Mouse (Mus musculus) MEL (cell line): ENCODE data around the gene Olfr147. TPM values are rescaled to one million over a fixed set of nuclear protein-coding genes. Genes with fewer than 3 reads are reported as not detected.
"Not testable (repeated sequence)": the region's sequence is repeated elsewhere in the genome, so short reads cannot be mapped to it uniquely, and the experiment has no call there.

Source experiments
- DNase-seq: peaks from one replicate; pipeline ENCODE4 v3.0.0; 2011; ENCODE audit warnings: low read depth, low spot score
- H3K27ac ChIP-seq: 2 replicates; pipeline ENCODE4 v1.5.1; 2012; ENCODE audit warnings: low read depth, mild to moderate bottlenecking, control low read depth, low read length, moderate library complexity; ENCODE audit not compliant: control insufficient read depth
- H3K27me3 ChIP-seq, 2 experiments: fragments of 150-350 bp in 1 of 2; sonication (generic) in 1 of 2; 2 replicates each; pipeline ENCODE4 v1.6.1; 2012; ENCODE audit warnings: low read length in 2 of 2, mild to moderate bottlenecking in 2 of 2, improper control_type of control experiment in 1 of 2, moderate library complexity in 1 of 2; ENCODE audit not compliant: insufficient read depth in 2 of 2, control insufficient read depth in 1 of 2
- H3K36me3 ChIP-seq, 2 experiments: 2 replicates each; pipeline ENCODE4 v1.6.1; 2012 to 2014; ENCODE audit warnings: low read length in 2 of 2, improper control_type of control experiment in 1 of 2, inconsistent platforms in 1 of 2, mild to moderate bottlenecking in 1 of 2; ENCODE audit not compliant: insufficient read depth in 2 of 2, control insufficient read depth in 1 of 2
- H3K4me1 ChIP-seq, 2 experiments: fragments of 150-350 bp in 1 of 2; sonication (generic) in 1 of 2; 2 replicates each; pipeline ENCODE4 v1.6.1; 2012; ENCODE audit warnings: low read length in 2 of 2, improper control_type of control experiment in 1 of 2, mild to moderate bottlenecking in 1 of 2; ENCODE audit not compliant: insufficient read depth in 2 of 2, control insufficient read depth in 1 of 2
- H3K4me3 ChIP-seq, 2 experiments: fragments of 150-350 bp in 1 of 2; sonication (generic) in 1 of 2; 2 replicates each; pipeline ENCODE4 v1.5.1; 2012; ENCODE audit warnings: low read depth in 2 of 2, low read length in 2 of 2, mild to moderate bottlenecking in 2 of 2, moderate library complexity in 2 of 2, control low read depth in 1 of 2, improper control_type of control experiment in 1 of 2; ENCODE audit not compliant: control insufficient read depth in 1 of 2, insufficient read depth in 1 of 2
- H3K79me2 ChIP-seq: 2 replicates; pipeline ENCODE4 v1.6.1; 2012; ENCODE audit warnings: mild to moderate bottlenecking, low read length, moderate library complexity; ENCODE audit not compliant: control insufficient read depth, poor library complexity, insufficient read depth
- H3K9ac ChIP-seq: 2 replicates; pipeline ENCODE4 v1.6.1; 2012; ENCODE audit warnings: low read depth, mild to moderate bottlenecking, control low read depth, low read length, moderate library complexity; ENCODE audit not compliant: control insufficient read depth, poor library complexity, severe bottlenecking
- H3K9me3 ChIP-seq: fragments of 150-350 bp; sonication (generic); replicated peaks from 2 replicates; pipeline ENCODE4 v1.6.1; 2012; ENCODE audit warnings: mild to moderate bottlenecking, low read length, improper control_type of control experiment, moderate library complexity; ENCODE audit not compliant: insufficient read depth
- HCFC1 ChIP-seq: IDR thresholded peaks from 2 replicates; pipeline ENCODE4 v1.6.1; 2012; ENCODE audit warnings: low read depth, mild to moderate bottlenecking, inconsistent platforms, low read length, improper control_type of control experiment, moderate library complexity
- MYC ChIP-seq: IDR thresholded peaks from 2 replicates; pipeline ENCODE4 v1.6.1; 2011; ENCODE audit warnings: low read depth, mild to moderate bottlenecking, low read length, improper control_type of control experiment, moderate library complexity
- NELFE ChIP-seq: IDR thresholded peaks from 2 replicates; pipeline ENCODE4 v1.6.1; 2011; ENCODE audit warnings: low read depth, low read length, improper control_type of control experiment
- SMC3 ChIP-seq: IDR thresholded peaks from 2 replicates; pipeline ENCODE4 v1.6.1; 2011; ENCODE audit warnings: low read depth, low read length, improper control_type of control experiment
- TCF12 ChIP-seq: IDR thresholded peaks from 2 replicates; pipeline ENCODE4 v1.6.1; 2014; ENCODE audit warnings: low read depth, mild to moderate bottlenecking, inconsistent platforms, low read length, improper control_type of control experiment, moderate library complexity
- ZKSCAN1 ChIP-seq: IDR thresholded peaks from 2 replicates; pipeline ENCODE4 v1.6.1; 2012; ENCODE audit warnings: low read depth, mild to moderate bottlenecking, inconsistent platforms, low read length, improper control_type of control experiment, moderate library complexity
- polyA plus RNA-seq, 2 experiments: library from polyadenylated mRNA; stranded (reverse) in 1 of 2; unstranded in 1 of 2; fragments of >175 nt in 1 of 2; fragments of >200 nt in 1 of 2; gene quantifications; 2 replicates each; pipeline versions ENCODE4 v1.2.1 to v1.2.4; 2012; ENCODE audit warnings: low replicate concordance in 2 of 2, low read depth in 1 of 2; ENCODE audit not compliant: insufficient read length in 2 of 2, insufficient read depth in 1 of 2, missing spikeins in 1 of 2
- total RNA-seq: library from RNA; depleted of rRNA; stranded (reverse); fragments of 300-350 nt; gene quantifications from 2 replicates; pipeline ENCODE4 v1.2.3, GENCODE M21; 2012

Gene Olfr147
- total and polyA plus RNA-seq, 3 experiments, result not detected

DNA sequence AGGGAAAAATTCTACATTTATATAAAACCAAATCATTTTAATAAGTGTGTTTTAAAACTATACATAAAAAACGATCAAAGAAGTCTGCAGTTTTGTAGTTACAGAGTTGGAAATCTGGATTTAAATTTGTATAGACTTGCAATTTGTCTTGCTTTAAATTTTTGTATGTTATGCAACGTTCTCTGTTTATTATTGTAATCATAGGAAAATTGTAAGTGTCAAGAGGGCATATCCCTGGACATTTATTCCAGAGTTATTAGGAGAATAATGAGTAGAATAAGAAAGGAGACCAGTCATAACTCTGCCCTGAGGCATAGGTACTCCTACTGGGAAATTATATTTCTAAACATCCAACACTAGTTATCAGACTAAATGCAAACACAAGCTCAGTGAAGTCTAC, 24.7 kb upstream of the Olfr147 start, which contains the start of gene Olfr251:
Olfr251 (plus strand) TSS at position 301 of the 400 bp plus-strand sequence.
- Histone ChIP-seq H3K9me3 (no peaks in the 10 kb centered on the region), H3K27ac (no peak within 1 kb of the TSS), H3K4me1 (no peaks in the 10 kb centered on the region), H3K9ac (no peak within 1 kb of the TSS), H3K4me3 (no peak within 1 kb of the TSS), H3K36me3 (no peaks in the 10 kb centered on the region), H3K27me3 (no peaks in the 10 kb centered on the region), H3K79me2 (no peaks in the 10 kb centered on the region)
- TF ChIP-seq SMC3 (no peak), ZKSCAN1 (no peak)
- no peak for DNase-seq

- H3K27me3 ChIP-seq, H3K79me2 ChIP-seq, H3K9ac ChIP-seq, H3K36me3 ChIP-seq, H3K4me1 ChIP-seq, DNase-seq, H3K9me3 ChIP-seq, H3K27ac ChIP-seq, H3K4me3 ChIP-seq: not testable (repeated sequence)
Measured at GRCm38 (mm10) chr9:38407502-38407901, 6.0 kb downstream of the Olfr147 start.

GRCm38 (mm10) chr9:38413502-38413901, 12.0 kb downstream of the Olfr147 start:
- H3K27me3 ChIP-seq, H3K4me1 ChIP-seq, H3K36me3 ChIP-seq, DNase-seq, H3K9me3 ChIP-seq, H3K27ac ChIP-seq, H3K79me2 ChIP-seq, H3K4me3 ChIP-seq, H3K9ac ChIP-seq: not testable (repeated sequence)

- Histone ChIP-seq H3K4me3 (no peak overlapping the region), H3K36me3 (no peaks in the 10 kb centered on the region)
- DNase-seq, result no peak
- TF ChIP-seq HCFC1 (no peak), MYC (no peak), NELFE (no peak), TCF12 (no peak)
- TF ChIP-seq, all 39 proteins: peak for 0
- no peak overlapping the region for H3K27ac ChIP-seq
- H3K9me3 ChIP-seq, result no peaks in the 10 kb centered on the region
- no peaks in the 10 kb centered on the region for H3K79me2 ChIP-seq
- H3K4me1 ChIP-seq, result no peaks in the 10 kb centered on the region
- H3K27me3 ChIP-seq, result no peaks in the 10 kb centered on the region
- no peak overlapping the region for H3K9ac ChIP-seq
Measured at GRCm38 (mm10) chr9:38423801-38424200, 22.3 kb downstream of the Olfr147 start.
